Mouse (Mus musculus) heart, embryonic 10.5 days (tissue): ENCODE results near the gene Srms. TPM values are rescaled to one million over a fixed set of nuclear protein-coding genes. Genes with fewer than 3 reads are reported as not detected.

ENCODE experiments used
- DNase-seq: peaks from one replicate; pipeline ENCODE4 v3.0.0-alpha.2; 2017; ENCODE audit warnings: low spot score
- H3K27ac ChIP-seq: fragments of 300-500 bp; sonication (generic); 2 replicates; pipeline ENCODE4 v1.5.1; 2016; ENCODE audit warnings: mild to moderate bottlenecking
- H3K27me3 ChIP-seq: fragments of 300-500 bp; sonication (generic); 2 replicates; pipeline ENCODE4 v1.6.1; 2016; ENCODE audit warnings: mild to moderate bottlenecking; ENCODE audit not compliant: poor library complexity, insufficient read depth, severe bottlenecking
- H3K36me3 ChIP-seq: fragments of 300-500 bp; sonication (generic); 2 replicates; pipeline ENCODE4 v1.6.1; 2016; ENCODE audit warnings: mild to moderate bottlenecking, moderate library complexity
- H3K4me1 ChIP-seq: fragments of 300-500 bp; sonication (generic); 2 replicates; pipeline ENCODE4 v1.6.1; 2016; ENCODE audit warnings: mild to moderate bottlenecking
- H3K4me3 ChIP-seq: fragments of 300-500 bp; sonication (generic); 2 replicates; pipeline ENCODE4 v1.5.1; 2016; ENCODE audit warnings: mild to moderate bottlenecking, moderate library complexity
- H3K9me3 ChIP-seq: fragments of 300-500 bp; sonication (generic); 2 replicates; pipeline ENCODE4 v1.6.1; 2016; ENCODE audit warnings: mild to moderate bottlenecking, moderate library complexity
- WGBS: fragments of 180-500 bp; shearing (Covaris S2); methylation state at CpG from one replicate; pipeline ENCODE4 v1.1.7; 2016; 5-methylcytosine and 5-hydroxymethylcytosine counted together
- polyA plus RNA-seq: library from polyadenylated mRNA; unstranded; fragments of >200 nt; fragmentation: Nextera tagmentation; extraction: Ambion mirVana; gene quantifications from 2 replicates; pipeline ENCODE4 v1.2.1, GENCODE M21; 2016

Gene Srms
- 0.11 and 0.79 TPM in 2 replicates for polyA plus RNA-seq

GRCm38 (mm10) chr2:181213021-181213445 is at the start of gene Srms:
TSS of gene Srms (minus strand) at chr2:181213185.
- WGBS, result under 1% methylated on average over 17 of the region's 17 CpGs
- Histone ChIP-seq H3K36me3 (no peaks in the 10 kb centered on the region), H3K27ac (no peak within 1 kb of the TSS), H3K4me3 (peak within 1 kb of the TSS; percentile 54), H3K9me3 (no peaks in the 10 kb centered on the region), H3K4me1 (peaks cover 11% of the 10 kb centered on the region), H3K27me3 (peaks cover 65% of the 10 kb centered on the region)
- no peak for DNase-seq

- Histone ChIP-seq H3K4me1 (no peaks in the 10 kb centered on the region), H3K36me3 (peaks cover 62% of the 10 kb centered on the region), H3K27me3 (no peaks in the 10 kb centered on the region), H3K27ac (no peak overlapping the region), H3K9me3 (no peaks in the 10 kb centered on the region), H3K4me3 (no peak overlapping the region)
- WGBS, result 80% methylated on average over 1 of the region's 1 CpGs
- no peak for DNase-seq
Observed at GRCm38 (mm10) chr2:181253248-181253647, 40.3 kb upstream of the Srms start.

GRCm38 (mm10) chr2:181251841-181252240 is 38.9 kb upstream of the Srms start:
- H3K4me3 ChIP-seq, result no peak overlapping the region
- H3K27me3 ChIP-seq, result no peaks in the 10 kb centered on the region
- H3K4me1 ChIP-seq, result no peaks in the 10 kb centered on the region
- 86% methylated on average over 1 of the region's 1 CpGs for WGBS
- no peak for DNase-seq
- H3K36me3 ChIP-seq, result peaks cover 51% of the 10 kb centered on the region
- H3K27ac ChIP-seq, result no peak overlapping the region
- H3K9me3 ChIP-seq, result no peaks in the 10 kb centered on the region

- WGBS, result 82% methylated on average over 10 of the region's 10 CpGs
- H3K27me3 ChIP-seq, result no peaks in the 10 kb centered on the region
- no peak for DNase-seq
Observed at GRCm38 (mm10) chr2:181249217-181249616, 36.2 kb upstream of the Srms start.

GRCm38 (mm10) chr2:181245031-181245430 is 32.0 kb upstream of the Srms start:
- Histone ChIP-seq H3K4me3 (no peak overlapping the region), H3K27me3 (peaks cover 8% of the 10 kb centered on the region; the same call in 1 of the 2 replicates), H3K9me3 (no peaks in the 10 kb centered on the region), H3K36me3 (no peaks in the 10 kb centered on the region), H3K27ac (no peak overlapping the region), H3K4me1 (peaks cover 18% of the 10 kb centered on the region; the same call in 1 of the 2 replicates)
- no peak for DNase-seq
- 48% methylated on average over 2 of the region's 2 CpGs for WGBS

More at GRCm38 (mm10) chr2:181249217-181249616, 36.2 kb upstream of the Srms start:
- Histone ChIP-seq H3K27ac (no peak overlapping the region), H3K36me3 (peaks cover 28% of the 10 kb centered on the region), H3K4me1 (no peaks in the 10 kb centered on the region), H3K9me3 (no peaks in the 10 kb centered on the region), H3K4me3 (no peak overlapping the region)

GRCm38 (mm10) chr2:181243706-181244394 is 30.9 kb upstream of the Srms start:
- no peak overlapping the region for H3K4me3 ChIP-seq
- WGBS, result 33% methylated on average over 11 of the region's 11 CpGs
- H3K9me3 ChIP-seq, result no peaks in the 10 kb centered on the region
- no peak for DNase-seq
- peaks cover 18% of the 10 kb centered on the region; the same call in 1 of the 2 replicates for H3K4me1 ChIP-seq
- H3K27ac ChIP-seq, result no peak overlapping the region
- H3K36me3 ChIP-seq, result no peaks in the 10 kb centered on the region; the same call in 1 of the 2 replicates
- peaks cover 16% of the 10 kb centered on the region; the same call in 1 of the 2 replicates for H3K27me3 ChIP-seq

- H3K4me3 ChIP-seq, result peak overlapping the region; percentile 68
- peaks cover 18% of the 10 kb centered on the region; the same call in 1 of the 2 replicates for H3K4me1 ChIP-seq
- 71% methylated on average over 3 of the region's 3 CpGs for WGBS
- peaks cover 16% of the 10 kb centered on the region; the same call in 1 of the 2 replicates for H3K27me3 ChIP-seq
- peaks cover 4% of the 10 kb centered on the region; the same call in 1 of the 2 replicates for H3K36me3 ChIP-seq
- no peak for DNase-seq
- no peaks in the 10 kb centered on the region for H3K9me3 ChIP-seq
- H3K27ac ChIP-seq, result peak overlapping the region; percentile 75
Observed at GRCm38 (mm10) chr2:181242314-181242665, 29.3 kb upstream of the Srms start.

GRCm38 (mm10) chr2:181241602-181242313 is 28.8 kb upstream of the Srms start, which contains the start of gene Helz2:
TSS of gene Helz2 (minus strand) at chr2:181242027.
- 6% methylated on average over 16 of the region's 16 CpGs for WGBS
- Histone ChIP-seq H3K27ac (peak within 1 kb of the TSS; percentile 75), H3K9me3 (no peaks in the 10 kb centered on the region), H3K4me3 (peak within 1 kb of the TSS; percentile 68), H3K27me3 (peaks cover 16% of the 10 kb centered on the region; the same call in 1 of the 2 replicates), H3K36me3 (peaks cover 5% of the 10 kb centered on the region; the same call in 1 of the 2 replicates), H3K4me1 (peaks cover 18% of the 10 kb centered on the region; the same call in 1 of the 2 replicates)
- DNase-seq, result peak; percentile 87

- Histone ChIP-seq H3K4me1 (peaks cover 18% of the 10 kb centered on the region; the same call in 1 of the 2 replicates), H3K36me3 (peaks cover 5% of the 10 kb centered on the region; the same call in 1 of the 2 replicates), H3K4me3 (peak overlapping the region; percentile 68), H3K27me3 (peaks cover 16% of the 10 kb centered on the region; the same call in 1 of the 2 replicates), H3K27ac (0 out of 2 replicates have a peak overlapping the region, but pooled peaks have one; percentile 75), H3K9me3 (no peaks in the 10 kb centered on the region)
- WGBS, result 86% methylated on average over 13 of the region's 13 CpGs
- DNase-seq, result no peak
Observed at GRCm38 (mm10) chr2:181240806-181241440, 27.9 kb upstream of the Srms start.

- peaks cover 18% of the 10 kb centered on the region; the same call in 1 of the 2 replicates for H3K4me1 ChIP-seq
- H3K9me3 ChIP-seq, result no peaks in the 10 kb centered on the region
- 89% methylated on average over 9 of the region's 9 CpGs for WGBS
- H3K27ac ChIP-seq, result no peak overlapping the region
- DNase-seq, result no peak
- peaks cover 5% of the 10 kb centered on the region; the same call in 1 of the 2 replicates for H3K36me3 ChIP-seq
- peaks cover 16% of the 10 kb centered on the region; the same call in 1 of the 2 replicates for H3K27me3 ChIP-seq
- no peak overlapping the region for H3K4me3 ChIP-seq
Observed at GRCm38 (mm10) chr2:181239261-181239660, 26.3 kb upstream of the Srms start.

GRCm38 (mm10) chr2:181238861-181239260 is 25.9 kb upstream of the Srms start:
- H3K27ac ChIP-seq, result no peak overlapping the region
- H3K4me1 ChIP-seq, result peaks cover 17% of the 10 kb centered on the region; the same call in 1 of the 2 replicates
- H3K27me3 ChIP-seq, result peaks cover 16% of the 10 kb centered on the region; the same call in 1 of the 2 replicates
- peaks cover 5% of the 10 kb centered on the region; the same call in 1 of the 2 replicates for H3K36me3 ChIP-seq
- whole genome bisulfite sequencing, result 57% methylated on average over 2 of the region's 2 CpGs
- no peak overlapping the region for H3K4me3 ChIP-seq
- H3K9me3 ChIP-seq, result no peaks in the 10 kb centered on the region
- no peak for DNase-seq

GRCm38 (mm10) chr2:181238091-181238610 is 25.2 kb upstream of the Srms start:
- no peak overlapping the region for H3K4me3 ChIP-seq
- DNase-seq, result no peak
- peaks cover 12% of the 10 kb centered on the region; the same call in 1 of the 2 replicates for H3K4me1 ChIP-seq
- H3K27ac ChIP-seq, result no peak overlapping the region
- no peaks in the 10 kb centered on the region for H3K9me3 ChIP-seq
- peaks cover 5% of the 10 kb centered on the region; the same call in 1 of the 2 replicates for H3K36me3 ChIP-seq
- peaks cover 16% of the 10 kb centered on the region; the same call in 1 of the 2 replicates for H3K27me3 ChIP-seq
- WGBS, result 82% methylated on average over 10 of the region's 10 CpGs
